Mouse (Mus musculus) myocyte (in vitro differentiated cells): ENCODE results near the gene Sqstm1. TPM values are rescaled to one million over a fixed set of nuclear protein-coding genes. Genes with fewer than 3 reads are reported as not detected.

ENCODE experiments used
- H3K27me3 ChIP-seq: one replicate; pipeline ENCODE4 v1.6.1; 2011; ENCODE audit not compliant: control insufficient read depth, insufficient read depth, insufficient read length
- H3K36me3 ChIP-seq: one replicate; pipeline ENCODE4 v1.6.1; 2011; ENCODE audit not compliant: control insufficient read depth, insufficient read depth
- H3K4me2 ChIP-seq: one replicate; pipeline ENCODE4 v1.6.1; 2011; ENCODE audit warnings: low read depth, control low read depth
- H3K4me3 ChIP-seq: one replicate; pipeline ENCODE4 v1.5.1; 2011; ENCODE audit warnings: mild to moderate bottlenecking, control low read depth, moderate library complexity
- H3K79me2 ChIP-seq: one replicate; pipeline ENCODE4 v1.6.1; 2011; ENCODE audit not compliant: control insufficient read depth, insufficient read depth
- H3ac ChIP-seq: one replicate; pipeline ENCODE4 v1.6.1; 2011; ENCODE audit not compliant: control insufficient read depth, insufficient read length
- CEBPB ChIP-seq: IDR thresholded peaks from 2 replicates; pipeline ENCODE4 v1.6.1; 2011; ENCODE audit warnings: mild to moderate bottlenecking, moderate library complexity; ENCODE audit not compliant: poor library complexity, insufficient read depth, severe bottlenecking
- E2F4 ChIP-seq: IDR thresholded peaks from one replicate; pipeline ENCODE4 v1.6.1; 2011; ENCODE audit warnings: mild to moderate bottlenecking, control low read depth, moderate library complexity; ENCODE audit not compliant: insufficient read depth
- MAX ChIP-seq: IDR thresholded peaks from one replicate; pipeline ENCODE4 v1.6.1; 2011; ENCODE audit warnings: low read depth, mild to moderate bottlenecking, control low read depth
- MYOD1 ChIP-seq, 3 experiments: IDR thresholded peaks; one replicate each; pipeline ENCODE4 v1.6.1; 2011; ENCODE audit warnings: control low read depth in 2 of 3, low read depth in 2 of 3, mild to moderate bottlenecking in 2 of 3, moderate library complexity in 1 of 3; ENCODE audit not compliant: insufficient read length in 2 of 3, control insufficient read depth in 1 of 3
- MYOG ChIP-seq, 3 experiments: IDR thresholded peaks; one replicate each; pipeline ENCODE4 v1.6.1; 2011; ENCODE audit warnings: control low read depth in 2 of 3, low read depth in 2 of 3, mild to moderate bottlenecking in 2 of 3; ENCODE audit not compliant: insufficient read length in 2 of 3, control insufficient read depth in 1 of 3, insufficient read depth in 1 of 3
- POLR2A ChIP-seq: IDR thresholded peaks from one replicate; pipeline ENCODE4 v1.6.1; 2011; ENCODE audit warnings: low read depth, mild to moderate bottlenecking, control low read depth, moderate library complexity; ENCODE audit not compliant: insufficient read length
- POLR2AphosphoS2 ChIP-seq: IDR thresholded peaks from one replicate; pipeline ENCODE4 v1.6.1; 2011; ENCODE audit warnings: low read depth, control low read depth; ENCODE audit not compliant: insufficient read length
- REST ChIP-seq: IDR thresholded peaks from one replicate; pipeline ENCODE4 v1.6.1; 2011; ENCODE audit warnings: mild to moderate bottlenecking, control low read depth, moderate library complexity; ENCODE audit not compliant: insufficient read depth, insufficient read length
- SRF ChIP-seq: IDR thresholded peaks from one replicate; pipeline ENCODE4 v1.6.1; 2011; ENCODE audit warnings: low read depth; ENCODE audit not compliant: control insufficient read depth, insufficient read length
- TCF12 ChIP-seq: IDR thresholded peaks from one replicate; pipeline ENCODE4 v1.6.1; 2011; ENCODE audit warnings: mild to moderate bottlenecking, control low read depth; ENCODE audit not compliant: poor library complexity, insufficient read depth, severe bottlenecking
- TCF3 ChIP-seq: IDR thresholded peaks from one replicate; pipeline ENCODE4 v1.6.1; 2011; ENCODE audit warnings: low read depth, control low read depth; ENCODE audit not compliant: insufficient read length
- USF1 ChIP-seq: IDR thresholded peaks from one replicate; pipeline ENCODE4 v1.6.1; 2011; ENCODE audit warnings: low read depth, mild to moderate bottlenecking, control low read depth, moderate library complexity
- polyA plus RNA-seq: library from polyadenylated mRNA; unstranded; fragments of >200 nt; fragmentation: generic; extraction: Trizol; gene quantifications from one replicate; pipeline ENCODE4 v1.2.1, GENCODE M21; 2012; ENCODE audit warnings: missing spikeins

The Sqstm1 gene
- polyA plus RNA-seq, 1 experiment, result 873 TPM

GRCm38 (mm10) chr11:50227226-50227625 lies 16.6 kb upstream of the Sqstm1 start:
- TF ChIP-seq POLR2A (no peak), TCF3 (no peak), MYOG (IDR thresholded peaks at IDR 0.05; ENCODE audit: control insufficient read depth in 1 of 3, insufficient read depth in 1 of 3, insufficient read length in 2 of 3, low read depth in 2 of 3) (no peak), REST (no peak), SRF (no peak), USF1 (no peak), TCF12 (no peak), E2F4 (no peak), CEBPB (no peak), MYOD1 (IDR thresholded peaks at IDR 0.05; ENCODE audit: control insufficient read depth in 1 of 3, insufficient read length in 2 of 3, low read depth in 2 of 3) (no peak), MAX (no peak), POLR2AphosphoS2 (no peak)
- peaks cover 8% of the 10 kb centered on the region for H3K36me3 ChIP-seq

GRCm38 (mm10) chr11:50226406-50226805 lies 15.8 kb upstream of the Sqstm1 start:
- TF ChIP-seq SRF (no peak), POLR2AphosphoS2 (no peak)
- Histone ChIP-seq H3K36me3 (no peaks in the 10 kb centered on the region), H3K27me3 (no peaks in the 10 kb centered on the region), H3K4me3 (peak overlapping the region; percentile 72), H3K4me2 (peak overlapping the region; percentile 93), H3ac (peak overlapping the region; percentile 55), H3K79me2 (peaks cover 23% of the 10 kb centered on the region)

More at GRCm38 (mm10) chr11:50227226-50227625, 16.6 kb upstream of the Sqstm1 start:
- Histone ChIP-seq H3ac (no peak overlapping the region), H3K4me2 (peak overlapping the region; percentile 93), H3K4me3 (peak overlapping the region; percentile 72), H3K27me3 (no peaks in the 10 kb centered on the region), H3K79me2 (peaks cover 23% of the 10 kb centered on the region)

- Histone ChIP-seq H3K79me2 (peaks cover 23% of the 10 kb centered on the region), H3K4me3 (peak overlapping the region; percentile 72), H3K4me2 (peak overlapping the region; percentile 93), H3K36me3 (no peaks in the 10 kb centered on the region), H3ac (peak overlapping the region; percentile 55), H3K27me3 (no peaks in the 10 kb centered on the region)
- no peak for TF ChIP-seq E2F4
- no peak for TF ChIP-seq SRF
- peak; percentile 43 for TF ChIP-seq POLR2A
- TF ChIP-seq REST, result no peak
- no peak for TF ChIP-seq MAX
- TF ChIP-seq TCF3, result no peak
- TF ChIP-seq MYOD1 (IDR thresholded peaks at IDR 0.05; ENCODE audit: control insufficient read depth in 1 of 3, insufficient read length in 2 of 3, low read depth in 2 of 3), result no peak
- no peak for TF ChIP-seq CEBPB
Observed at GRCm38 (mm10) chr11:50225611-50226378, 15.2 kb upstream of the Sqstm1 start.

- no peaks in the 10 kb centered on the region for H3K36me3 ChIP-seq
- TF ChIP-seq E2F4, result no peak
- peak; percentile 81 for TF ChIP-seq POLR2A
- TF ChIP-seq SRF, result peak; percentile 27
- TF ChIP-seq TCF12, result no peak
- peak in 1 of 3 experiments; percentile 75 for TF ChIP-seq MYOG (IDR thresholded peaks at IDR 0.05; ENCODE audit: control insufficient read depth in 1 of 3, insufficient read depth in 1 of 3, insufficient read length in 2 of 3, low read depth in 2 of 3)
- no peak for TF ChIP-seq REST
- no peak for TF ChIP-seq MAX
- TF ChIP-seq CEBPB, result no peak
- no peak for TF ChIP-seq TCF3
- peak; percentile 69 for TF ChIP-seq POLR2AphosphoS2
- TF ChIP-seq USF1, result no peak
- peak in 2 of 3 experiments; percentile 53 to 62 for TF ChIP-seq MYOD1 (IDR thresholded peaks at IDR 0.05; ENCODE audit: control insufficient read depth in 1 of 3, insufficient read length in 2 of 3, low read depth in 2 of 3)
- H3K4me3 ChIP-seq, result peak overlapping the region; percentile 72
- peaks cover 23% of the 10 kb centered on the region for H3K79me2 ChIP-seq
- H3ac ChIP-seq, result peak overlapping the region; percentile 55
- peak overlapping the region; percentile 93 for H3K4me2 ChIP-seq
- H3K27me3 ChIP-seq, result no peaks in the 10 kb centered on the region
Observed at GRCm38 (mm10) chr11:50224671-50225530, 14.3 kb upstream of the Sqstm1 start.
